Mouse (Mus musculus): ENCODE measurements around the gene Gtf2ird1. TPM values are rescaled to one million over a fixed set of nuclear protein-coding genes. Genes with fewer than 3 reads are reported as not detected.

The Gtf2ird1 gene
- polyA plus RNA-seq, 1 experiment, result 94.2 TPM

- H3K27ac ChIP-seq (ENCODE audit: insufficient read depth, low read length), result no peak overlapping the region
- H3K4me1 ChIP-seq (ENCODE audit: control insufficient read depth, insufficient read depth, low read length), result no peaks in the 10 kb centered on the region
- 0 out of 2 replicates have a peak, but pooled peaks cover 11% of the 10 kb centered on the region for H3K36me3 ChIP-seq (ENCODE audit: control insufficient read depth, insufficient read depth, low read length, poor library complexity, severe bottlenecking)
- H3K9me3 ChIP-seq (replicated peaks; ENCODE audit: control insufficient read depth, insufficient read depth, low read length, poor library complexity, severe bottlenecking), result no peaks in the 10 kb centered on the region
- TF ChIP-seq POLR2A (IDR thresholded peaks at IDR 0.05; ENCODE audit: insufficient read depth, low read length), result no peak
- no peak for TF ChIP-seq CTCF (IDR thresholded peaks at IDR 0.05; ENCODE audit: low read depth, low read length)
- H3K9ac ChIP-seq (ENCODE audit: low read depth, poor library complexity, severe bottlenecking), result no peak overlapping the region
- H3K27me3 ChIP-seq (ENCODE audit: control insufficient read depth, insufficient read depth, low read length, poor library complexity, severe bottlenecking), result no peaks in the 10 kb centered on the region
- no peak overlapping the region for H3K4me3 ChIP-seq (ENCODE audit: low read depth, low read length)
These were observed 147.2 kb downstream of the Gtf2ird1 start for GRCm38 (mm10) chr5:134309345-134309744.

Other genes starting within 250 kb of the Gtf2ird1 start
- not detected in 2 replicates for gene Ncf1, start 227.1 kb downstream of the Gtf2ird1 start, polyA plus RNA-seq (2011; ENCODE audit: insufficient read depth, insufficient read length, low read depth, missing spikeins)
- 240 and 242 TPM in 2 replicates for gene Gtf2i, start 142.0 kb downstream of the Gtf2ird1 start, polyA plus RNA-seq (2011; ENCODE audit: insufficient read depth, insufficient read length, low read depth, missing spikeins)
- 5.4 and 5.6 TPM in 2 replicates for gene Clip2, start 95.7 kb upstream of the Gtf2ird1 start, polyA plus RNA-seq (2011; ENCODE audit: insufficient read depth, insufficient read length, low read depth, missing spikeins)
- gene Syna, start 103.5 kb upstream of the Gtf2ird1 start, polyA plus RNA-seq (2011; ENCODE audit: insufficient read depth, insufficient read length, low read depth, missing spikeins), result 0.33 and 0.69 TPM in 2 replicates
- 121 and 122 TPM in 2 replicates for gene Rfc2, start 124.7 kb upstream of the Gtf2ird1 start, polyA plus RNA-seq (2011; ENCODE audit: insufficient read depth, insufficient read length, low read depth, missing spikeins)
- gene Lat2, start 158.3 kb upstream of the Gtf2ird1 start, polyA plus RNA-seq (2011; ENCODE audit: insufficient read depth, insufficient read length, low read depth, missing spikeins), result 2.2 and 2.6 TPM in 2 replicates
- 304 and 309 TPM in 2 replicates for gene Eif4h, start 182.8 kb upstream of the Gtf2ird1 start, polyA plus RNA-seq (2011; ENCODE audit: insufficient read depth, insufficient read length, low read depth, missing spikeins)
- 17.9 and 19.1 TPM in 2 replicates for gene Limk1, start 231.9 kb upstream of the Gtf2ird1 start, polyA plus RNA-seq (2011; ENCODE audit: insufficient read depth, insufficient read length, low read depth, missing spikeins)

Measured in ES-Bruce4 (cell line).